Mouse (Mus musculus) liver, embryonic 15.5 days (tissue): ENCODE data around the gene Snrk. TPM values are rescaled to one million over a fixed set of nuclear protein-coding genes. Genes with fewer than 3 reads are reported as not detected.
"Not testable (repeated sequence)": the region's sequence is repeated elsewhere in the genome, so short reads cannot be mapped to it uniquely, and the experiment has no call there.

Experiments
- ATAC-seq: fragments of 200-750 bp; cut with Nextera tagmentation; 2 replicates; pipeline ENCODE4 v1.8.0; 2017; ENCODE audit warnings: moderate number of reproducible peaks, mild to moderate bottlenecking, moderate library complexity; ENCODE audit not compliant: insufficient read depth
- H3K27ac ChIP-seq: fragments of 300-500 bp; sonication (generic); replicated peaks from 2 replicates; pipeline ENCODE4 v1.5.1; 2015; ENCODE audit warnings: mild to moderate bottlenecking, inconsistent platforms
- H3K27me3 ChIP-seq: fragments of 300-500 bp; sonication (generic); 2 replicates; pipeline ENCODE4 v1.6.1; 2015; ENCODE audit warnings: mild to moderate bottlenecking, inconsistent platforms
- H3K36me3 ChIP-seq: fragments of 300-500 bp; sonication (generic); replicated peaks from 2 replicates; pipeline ENCODE4 v1.6.1; 2015; ENCODE audit warnings: moderate library complexity, mild to moderate bottlenecking, inconsistent platforms
- H3K4me1 ChIP-seq: fragments of 300-500 bp; sonication (generic); replicated peaks from 2 replicates; pipeline ENCODE4 v1.6.1; 2015; ENCODE audit warnings: inconsistent platforms
- H3K4me2 ChIP-seq: fragments of 300-500 bp; sonication (generic); 2 replicates; pipeline ENCODE4 v1.6.1; 2015; ENCODE audit warnings: moderate library complexity, mild to moderate bottlenecking, inconsistent platforms
- H3K4me3 ChIP-seq: fragments of 300-500 bp; sonication (generic); replicated peaks from 2 replicates; pipeline ENCODE4 v1.5.1; 2015; ENCODE audit warnings: mild to moderate bottlenecking, inconsistent platforms
- H3K9ac ChIP-seq: fragments of 300-500 bp; sonication (generic); 2 replicates; pipeline ENCODE4 v1.6.1; 2015; ENCODE audit warnings: moderate library complexity, mild to moderate bottlenecking, inconsistent platforms
- H3K9me3 ChIP-seq: fragments of 300-500 bp; sonication (generic); replicated peaks from 2 replicates; pipeline ENCODE4 v1.6.1; 2016; ENCODE audit warnings: inconsistent platforms
- WGBS: fragments of 180-500 bp; shearing (Covaris S2); methylation state at CpG from one replicate; pipeline ENCODE4 v1.1.7; 2015; ENCODE audit warnings: mixed read lengths; ENCODE audit not compliant: insufficient replicate concordance; 5-methylcytosine and 5-hydroxymethylcytosine counted together
- polyA plus RNA-seq: library from polyadenylated mRNA; unstranded; fragments of >200 nt; fragmentation: Nextera tagmentation; extraction: Ambion mirVana; gene quantifications from 2 replicates; pipeline ENCODE4 v1.2.1, GENCODE M21; 2015

The Snrk gene
- polyA plus RNA-seq, 1 experiment from 2014 or later, result 18.4 TPM

GRCm38 (mm10) chr9:122164535-122164934 lies 47.5 kb downstream of the Snrk start:
- H3K9ac ChIP-seq, result no peak overlapping the region
- 70% methylated on average over 4 of the region's 4 CpGs for WGBS
- H3K4me1 ChIP-seq, result no peaks in the 10 kb centered on the region
- H3K36me3 ChIP-seq, result peaks cover 57% of the 10 kb centered on the region
- H3K27me3 ChIP-seq, result no peaks in the 10 kb centered on the region
- H3K9me3 ChIP-seq, result no peaks in the 10 kb centered on the region
- H3K4me2 ChIP-seq, result no peak overlapping the region
- no peak overlapping the region for H3K27ac ChIP-seq
- no peak overlapping the region for H3K4me3 ChIP-seq
- ATAC-seq, result no peak

GRCm38 (mm10) chr9:122167719-122168118 lies 50.7 kb downstream of the Snrk start:
- H3K4me3 ChIP-seq, ATAC-seq, H3K9ac ChIP-seq, H3K4me2 ChIP-seq, H3K27ac ChIP-seq, H3K27me3 ChIP-seq, H3K9me3 ChIP-seq, H3K4me1 ChIP-seq: not testable (repeated sequence)
- peaks cover 45% of the 10 kb centered on the region for H3K36me3 ChIP-seq
- WGBS, result 68% methylated on average over 5 of the region's 5 CpGs

- Histone ChIP-seq H3K4me2 (no peak overlapping the region), H3K36me3 (peaks cover 26% of the 10 kb centered on the region), H3K9me3 (no peaks in the 10 kb centered on the region), H3K4me3 (no peak overlapping the region), H3K9ac (no peak overlapping the region), H3K27ac (no peak overlapping the region), H3K27me3 (no peaks in the 10 kb centered on the region), H3K4me1 (no peaks in the 10 kb centered on the region)
- 67% methylated on average over 6 of the region's 6 CpGs for WGBS
- no peak for ATAC-seq
These were observed 52.8 kb downstream of the Snrk start for GRCm38 (mm10) chr9:122169901-122170300.

GRCm38 (mm10) chr9:122172612-122173186 lies 55.6 kb downstream of the Snrk start:
- H3K27me3 ChIP-seq, result no peaks in the 10 kb centered on the region
- H3K27ac ChIP-seq, result no peak overlapping the region
- H3K36me3 ChIP-seq, result no peaks in the 10 kb centered on the region
- H3K9ac ChIP-seq, result no peak overlapping the region
- 68% methylated on average over 11 of the region's 11 CpGs for WGBS
- H3K4me2 ChIP-seq, result no peak overlapping the region
- no peaks in the 10 kb centered on the region for H3K4me1 ChIP-seq
- no peak for ATAC-seq
- no peak overlapping the region for H3K4me3 ChIP-seq
- no peaks in the 10 kb centered on the region for H3K9me3 ChIP-seq

GRCm38 (mm10) chr9:122173405-122174233 lies 56.6 kb downstream of the Snrk start:
- Histone ChIP-seq H3K9ac (no peak overlapping the region), H3K4me1 (no peaks in the 10 kb centered on the region), H3K27ac (no peak overlapping the region), H3K4me2 (no peak overlapping the region), H3K4me3 (no peak overlapping the region), H3K36me3 (no peaks in the 10 kb centered on the region), H3K27me3 (no peaks in the 10 kb centered on the region), H3K9me3 (no peaks in the 10 kb centered on the region)
- 70% methylated on average over 9 of the region's 9 CpGs for WGBS
- no peak for ATAC-seq

GRCm38 (mm10) chr9:122174723-122175122 lies 57.7 kb downstream of the Snrk start:
- WGBS, result 63% methylated on average over 6 of the region's 6 CpGs
- no peak for ATAC-seq
- Histone ChIP-seq H3K27ac (no peak overlapping the region), H3K9me3 (no peaks in the 10 kb centered on the region), H3K9ac (no peak overlapping the region), H3K4me3 (no peak overlapping the region), H3K27me3 (no peaks in the 10 kb centered on the region), H3K4me1 (no peaks in the 10 kb centered on the region), H3K36me3 (no peaks in the 10 kb centered on the region), H3K4me2 (no peak overlapping the region)

GRCm38 (mm10) chr9:122177256-122178220 lies 60.5 kb downstream of the Snrk start:
- Histone ChIP-seq H3K9ac (no peak overlapping the region), H3K27ac (no peak overlapping the region), H3K36me3 (no peaks in the 10 kb centered on the region), H3K4me1 (no peaks in the 10 kb centered on the region), H3K4me2 (no peak overlapping the region), H3K27me3 (no peaks in the 10 kb centered on the region), H3K4me3 (no peak overlapping the region), H3K9me3 (no peaks in the 10 kb centered on the region)
- 41% methylated on average over 7 of the region's 7 CpGs for WGBS
- ATAC-seq, result no peak; the same call in 1 of the 2 replicates

GRCm38 (mm10) chr9:122178427-122178826 lies 61.4 kb downstream of the Snrk start:
- Histone ChIP-seq H3K4me2 (no peak overlapping the region), H3K4me1 (no peaks in the 10 kb centered on the region), H3K9me3 (no peaks in the 10 kb centered on the region), H3K4me3 (no peak overlapping the region), H3K27ac (no peak overlapping the region), H3K9ac (no peak overlapping the region), H3K36me3 (no peaks in the 10 kb centered on the region), H3K27me3 (no peaks in the 10 kb centered on the region)
- 50% methylated on average over 4 of the region's 4 CpGs for WGBS
- no peak for ATAC-seq

- Histone ChIP-seq H3K9ac (no peak overlapping the region), H3K27ac (no peak overlapping the region), H3K27me3 (no peaks in the 10 kb centered on the region), H3K4me2 (no peak overlapping the region), H3K9me3 (no peaks in the 10 kb centered on the region), H3K4me1 (no peaks in the 10 kb centered on the region), H3K36me3 (no peaks in the 10 kb centered on the region), H3K4me3 (no peak overlapping the region)
- WGBS, result 53% methylated on average over 3 of the region's 3 CpGs
- ATAC-seq, result no peak
These were observed 63.0 kb downstream of the Snrk start for GRCm38 (mm10) chr9:122180105-122180504.

- Histone ChIP-seq H3K9ac (no peak overlapping the region), H3K4me3 (no peak overlapping the region), H3K36me3 (no peaks in the 10 kb centered on the region), H3K27me3 (no peaks in the 10 kb centered on the region), H3K4me1 (peaks cover 14% of the 10 kb centered on the region), H3K4me2 (no peak overlapping the region), H3K27ac (no peak overlapping the region), H3K9me3 (no peaks in the 10 kb centered on the region)
- 82% methylated on average over 4 of the region's 4 CpGs for WGBS
- no peak for ATAC-seq
These were observed 66.0 kb downstream of the Snrk start for GRCm38 (mm10) chr9:122183074-122183473.

- no peak overlapping the region for H3K27ac ChIP-seq
- H3K9me3 ChIP-seq, result no peaks in the 10 kb centered on the region
- no peak overlapping the region for H3K9ac ChIP-seq
- peaks cover 19% of the 10 kb centered on the region for H3K4me1 ChIP-seq
- no peak overlapping the region for H3K4me2 ChIP-seq
- no peaks in the 10 kb centered on the region for H3K27me3 ChIP-seq
- no peaks in the 10 kb centered on the region for H3K36me3 ChIP-seq
- ATAC-seq, result no peak
- no peak overlapping the region for H3K4me3 ChIP-seq
- 51% methylated on average over 3 of the region's 3 CpGs for WGBS
These were observed 67.3 kb downstream of the Snrk start for GRCm38 (mm10) chr9:122184329-122184728.
